8 mouse cellular contexts compared by ENCODE assay signal in the genomic region with DNA sequence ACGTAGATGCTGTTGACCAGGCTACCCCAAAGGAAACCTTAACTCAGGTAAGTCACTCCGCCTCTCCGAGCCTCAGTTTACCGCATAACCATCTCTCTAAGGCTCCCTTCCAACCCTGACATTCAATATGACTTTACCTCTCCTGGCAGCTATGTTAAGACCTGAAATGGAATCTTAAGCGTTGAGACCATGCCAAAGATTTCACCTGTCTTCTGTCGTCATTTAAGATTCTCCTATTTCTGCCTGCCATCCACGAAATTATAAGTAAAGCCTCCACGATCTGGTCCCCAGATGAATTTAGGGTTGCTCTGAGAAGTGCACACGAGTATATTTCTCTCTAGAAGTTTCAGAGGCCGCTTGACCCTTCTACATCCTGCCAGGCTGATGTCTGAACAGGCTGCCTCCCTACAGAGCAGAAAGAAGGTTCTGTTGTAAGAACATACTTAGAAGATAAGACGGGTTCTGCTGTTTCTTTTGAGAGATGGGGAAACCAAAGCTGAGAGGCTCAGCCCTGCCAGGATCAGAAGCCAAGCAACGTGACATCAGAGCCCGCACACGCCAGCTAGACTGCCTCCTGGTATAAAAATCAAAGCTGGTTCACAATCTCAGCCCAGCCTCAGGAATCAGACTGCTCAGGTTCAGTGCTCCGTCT. TPM values are rescaled to one million over a fixed set of nuclear protein-coding genes. Genes with fewer than 3 reads are reported as not detected.
DNase-seq lines count a peak whose midpoint lies in the region; ATAC-seq and TF ChIP-seq lines count a peak whose summit lies in the region.

No protein-coding gene starts in this region.

- DNase-seq in embryo, embryonic 10.5 days (ENCODE audit: low spot score) = peak; percentile 32
- DNase-seq in embryo, embryonic 11 days = no peak
- DNase-seq in embryonic facial prominence, embryonic 10.5 days (ENCODE audit: low spot score) = no peak
- DNase-seq in midbrain, embryonic 14.5 days = peak; percentile 28
- DNase-seq in adipocyte (ENCODE audit: low spot score) = no peak
- no peak for DNase-seq in gastrocnemius, postnatal 10 days

- no peaks in the 10 kb centered on the region for H3K36me3 ChIP-seq in C2C12 (ENCODE audit: control insufficient read depth, insufficient read depth)
- H3K36me3 ChIP-seq in embryonic facial prominence, embryonic 10.5 days (replicated peaks) = 0 out of 2 replicates have a peak, but pooled peaks cover 2% of the 10 kb centered on the region
- no peaks in the 10 kb centered on the region for H3K36me3 ChIP-seq in hindbrain, embryonic 15.5 days
- no peaks in the 10 kb centered on the region for H3K36me3 ChIP-seq in midbrain, embryonic 14.5 days (ENCODE audit: control insufficient read depth, insufficient read depth, low read length)

- peak overlapping the region; percentile 99; the same call in 1 of the 2 replicates for H3K27ac ChIP-seq in embryonic facial prominence, embryonic 10.5 days (replicated peaks)
- no peak overlapping the region for H3K27ac ChIP-seq in hindbrain, embryonic 15.5 days (replicated peaks)
- H3K27ac ChIP-seq in midbrain, embryonic 14.5 days (replicated peaks; ENCODE audit: low read depth, low read length) = 0 out of 2 replicates have a peak overlapping the region, but pooled peaks have one; percentile 32

- H3K9ac ChIP-seq in hindbrain, embryonic 15.5 days = no peak overlapping the region
- no peak overlapping the region; the same call in 1 of the 2 replicates for H3K9ac ChIP-seq in midbrain, embryonic 14.5 days (replicated peaks; ENCODE audit: low read length)

- peaks cover 10% of the 10 kb centered on the region for H3K27me3 ChIP-seq in C2C12 (ENCODE audit: control insufficient read depth, insufficient read depth, insufficient read length)
- peaks cover 17% of the 10 kb centered on the region for H3K27me3 ChIP-seq in embryonic facial prominence, embryonic 10.5 days (replicated peaks; ENCODE audit: low read depth, poor library complexity, severe bottlenecking)
- H3K27me3 ChIP-seq in hindbrain, embryonic 15.5 days = no peaks in the 10 kb centered on the region
- H3K27me3 ChIP-seq in midbrain, embryonic 14.5 days (ENCODE audit: control insufficient read depth, insufficient read depth, low read length) = no peaks in the 10 kb centered on the region; the same call in 1 of the 2 replicates

- TF ChIP-seq CTCF in C2C12 (IDR thresholded peaks at IDR 0.05; ENCODE audit: control insufficient read depth, insufficient read depth, insufficient read length) = no peak

- peaks cover 5% of the 10 kb centered on the region for H3K79me2 ChIP-seq in C2C12 (ENCODE audit: control insufficient read depth, insufficient read depth)

- H3K4me2 ChIP-seq in hindbrain, embryonic 15.5 days = peak overlapping the region; percentile 68
- H3K4me2 ChIP-seq in midbrain, embryonic 14.5 days (ENCODE audit: low read length) = peak overlapping the region; percentile 53

- peak overlapping the region; percentile 24 for H3ac ChIP-seq in C2C12 (ENCODE audit: control insufficient read depth, insufficient read length, low read depth)

- H3K79me3 ChIP-seq in C2C12 (ENCODE audit: low read depth) = no peaks in the 10 kb centered on the region

- peaks cover 36% of the 10 kb centered on the region for H3K4me1 ChIP-seq in embryonic facial prominence, embryonic 10.5 days
- H3K4me1 ChIP-seq in hindbrain, embryonic 15.5 days (replicated peaks) = peaks cover 32% of the 10 kb centered on the region
- peaks cover 35% of the 10 kb centered on the region for H3K4me1 ChIP-seq in midbrain, embryonic 14.5 days (ENCODE audit: control insufficient read depth, insufficient read depth, low read length)

- no peaks in the 10 kb centered on the region for H3K9me3 ChIP-seq in embryonic facial prominence, embryonic 10.5 days
- no peaks in the 10 kb centered on the region for H3K9me3 ChIP-seq in hindbrain, embryonic 15.5 days
- H3K9me3 ChIP-seq in midbrain, embryonic 14.5 days (ENCODE audit: control insufficient read depth, low read length) = no peaks in the 10 kb centered on the region

- peak overlapping the region; percentile 41 for H3K4me3 ChIP-seq in C2C12 (ENCODE audit: insufficient read depth, poor library complexity, severe bottlenecking)
- H3K4me3 ChIP-seq in embryonic facial prominence, embryonic 10.5 days = peak overlapping the region; percentile 98
- peak overlapping the region; percentile 62 for H3K4me3 ChIP-seq in hindbrain, embryonic 15.5 days
- H3K4me3 ChIP-seq in midbrain, embryonic 14.5 days (replicated peaks; ENCODE audit: low read depth, low read length) = peak overlapping the region; percentile 92

- WGBS in embryonic facial prominence, embryonic 10.5 days = 7% methylated on average over 15 of the region's 15 CpGs
- 6% methylated on average over 14 of the region's 15 CpGs for WGBS in hindbrain, embryonic 15.5 days
- WGBS in midbrain, embryonic 14.5 days = 4% methylated on average over 15 of the region's 15 CpGs

- ATAC-seq in hindbrain, embryonic 15.5 days (ENCODE audit: low FRiP score, low read depth) = no peak
- ATAC-seq in midbrain, embryonic 14.5 days (ENCODE audit: low FRiP score, low TSS enrichment) = no peak

TF ChIP-seq in C2C12, 6 proteins besides CTCF, POLR2A, EP300 and RAD21:
- TF ChIP-seq MYOD1 (IDR thresholded peaks at IDR 0.05; ENCODE audit: control insufficient read depth, insufficient read length, low read depth) = no peak
- no peak for TF ChIP-seq USF1 (IDR thresholded peaks at IDR 0.05; ENCODE audit: low read depth)

RNA-seq across cellular contexts. Expression of gene Gm10300, which starts 24.8 kb away (rescaled TPM):
- not detected for polyA plus RNA-seq in C2C12 (2012; fragmentation: generic; extraction: Trizol)
- not detected in 2 replicates for polyA plus RNA-seq in embryonic facial prominence, embryonic 10.5 days (2016; fragmentation: Nextera tagmentation; extraction: Ambion mirVana)
- not detected in 2 replicates for polyA plus RNA-seq in hindbrain, embryonic 15.5 days (2015; fragmentation: Nextera tagmentation; extraction: Ambion mirVana)
- not detected in 2 replicates for polyA plus RNA-seq in midbrain, embryonic 14.5 days (2014; fragmentation: Nextera tagmentation; extraction: Ambion mirVana)
- total RNA-seq in gastrocnemius, postnatal 10 days (2021) = under 1 TPM in 1 of 2 experiments, not detected in 1; 0.18 TPM

RNA-seq across cellular contexts. Expression of gene Epb41, which starts 25.4 kb away (rescaled TPM):
- polyA plus RNA-seq in C2C12 (2012; fragmentation: generic; extraction: Trizol) = 7.1 TPM
- 133 and 136 TPM in 2 replicates for polyA plus RNA-seq in embryonic facial prominence, embryonic 10.5 days (2016; fragmentation: Nextera tagmentation; extraction: Ambion mirVana)
- 59.8 and 68.4 TPM in 2 replicates for polyA plus RNA-seq in hindbrain, embryonic 15.5 days (2015; fragmentation: Nextera tagmentation; extraction: Ambion mirVana)
- 88.3 and 116 TPM in 2 replicates for polyA plus RNA-seq in midbrain, embryonic 14.5 days (2014; fragmentation: Nextera tagmentation; extraction: Ambion mirVana)
- 10 to 100 TPM; 51.7 to 54.5 TPM for total RNA-seq in gastrocnemius, postnatal 10 days (2021)

Comparison
In these comparisons a context has a peak if more than half of its experiments do, and no peak if none do; other contexts are left out.
1. DNase-seq: peak in embryo, embryonic 10.5 days (single experiment) and midbrain, embryonic 14.5 days (single experiment); none in embryo, embryonic 11 days (single experiment), embryonic facial prominence, embryonic 10.5 days (single experiment), adipocyte (single experiment) and gastrocnemius, postnatal 10 days (single experiment).
2. H3K4me3 ChIP-seq: peak in every context shown above with its lines; median percentile 98 in embryonic facial prominence, embryonic 10.5 days; 92 in midbrain, embryonic 14.5 days; 62 in hindbrain, embryonic 15.5 days; 41 in C2C12.